ENCODE assay signal across 22 mouse cellular contexts in the genomic region with DNA sequence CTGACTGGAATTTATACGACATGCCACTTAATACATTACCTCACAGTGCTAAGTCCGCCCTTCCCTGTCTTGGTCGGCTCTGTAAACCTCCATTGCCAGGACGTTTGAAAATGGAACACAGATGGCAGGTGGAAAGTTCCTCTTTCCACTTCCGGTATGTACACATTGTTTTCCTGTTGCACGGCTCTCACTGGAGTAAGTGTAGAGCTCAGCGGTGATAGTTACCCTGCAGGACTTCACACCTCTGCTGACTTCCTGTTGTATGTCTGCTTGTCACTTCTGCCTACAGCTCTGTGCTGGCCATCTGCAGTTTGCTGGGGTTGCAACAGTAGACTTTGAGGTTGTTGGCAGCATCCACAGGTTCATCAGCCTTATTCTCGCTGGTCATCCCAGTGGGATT. TPM values are rescaled to one million over a fixed set of nuclear protein-coding genes. Genes with fewer than 3 reads are reported as not detected.
DNase-seq lines count a peak whose midpoint lies in the region; ATAC-seq and TF ChIP-seq lines count a peak whose summit lies in the region.
"Had no signal": no experiment of that assay in that cellular context is flagged by ENCODE, and none has a peak within 500 bp of the region (broad histone marks: within the 10 kb centered on the region; RNA-seq: fewer than 3 reads in every experiment).

No protein-coding gene starts in this region.

- H3K4me1 ChIP-seq in MEL (ENCODE audit: control insufficient read depth in 1 of 2, insufficient read depth in 2 of 2, low read length in 2 of 2) = peaks cover 16 to 20% of the 10 kb centered on the region in 2 experiments
- no peaks in the 10 kb centered on the region for H3K4me1 ChIP-seq in thymus, adult 2 months (replicated peaks; ENCODE audit: control insufficient read depth, insufficient read depth, low read length)
- peaks cover 6% of the 10 kb centered on the region; the same call in 1 of the 2 replicates for H3K4me1 ChIP-seq in heart, embryonic 11.5 days (ENCODE audit: control insufficient read depth, insufficient read depth, low read length)
- H3K4me1 ChIP-seq in forebrain, embryonic 11.5 days (replicated peaks; ENCODE audit: control insufficient read depth, insufficient read depth, low read length) = no peaks in the 10 kb centered on the region
- H3K4me1 ChIP-seq: embryonic facial prominence, embryonic 15.5 days; forebrain, embryonic 12.5 days; hindbrain, embryonic 13.5 days had no signal

- no peak overlapping the region for H3K4me3 ChIP-seq in MEL (ENCODE audit: control insufficient read depth in 1 of 2, insufficient read depth in 1 of 2, low read depth in 2 of 2, low read length in 2 of 2)
- no peak overlapping the region for H3K4me3 ChIP-seq in thymus, adult 2 months (ENCODE audit: control insufficient read depth, insufficient read depth, low read length)
- H3K4me3 ChIP-seq in heart, embryonic 11.5 days (ENCODE audit: low read depth, low read length) = no peak overlapping the region
- no peak overlapping the region for H3K4me3 ChIP-seq in forebrain, embryonic 11.5 days (ENCODE audit: low read depth, low read length)
- H3K4me3 ChIP-seq: embryonic facial prominence, embryonic 15.5 days; erythroblast, embryonic 14.5 days; forebrain, embryonic 12.5 days; heart, embryonic 13.5 days; hindbrain, embryonic 13.5 days had no signal

- H3K9me3 ChIP-seq in MEL (replicated peaks; ENCODE audit: insufficient read depth, low read length) = no peaks in the 10 kb centered on the region
- H3K9me3 ChIP-seq in heart, embryonic 11.5 days (replicated peaks; ENCODE audit: control insufficient read depth, low read length) = no peaks in the 10 kb centered on the region
- no peaks in the 10 kb centered on the region for H3K9me3 ChIP-seq in forebrain, embryonic 11.5 days (ENCODE audit: control insufficient read depth, low read length)
- H3K9me3 ChIP-seq: embryonic facial prominence, embryonic 15.5 days; forebrain, embryonic 12.5 days; heart, embryonic 13.5 days; hindbrain, embryonic 13.5 days had no signal

- TF ChIP-seq EP300 in MEL (IDR thresholded peaks at IDR 0.05; ENCODE audit: low read depth in 1 of 2, low read length in 2 of 2) = no peak

- no peak for TF ChIP-seq POLR2A in MEL (IDR thresholded peaks at IDR 0.05; ENCODE audit: control insufficient read depth in 1 of 2, insufficient read depth in 1 of 2, low read depth in 1 of 2, low read length in 2 of 2, poor library complexity in 1 of 2)
- no peak for TF ChIP-seq POLR2A in thymus, adult 2 months (IDR thresholded peaks at IDR 0.05; ENCODE audit: control insufficient read depth, extremely low read depth, insufficient read depth, low read length, poor library complexity)

- no peaks in the 10 kb centered on the region for H3K79me2 ChIP-seq in MEL (ENCODE audit: control insufficient read depth, insufficient read depth, low read length, poor library complexity)

- H3K27me3 ChIP-seq in MEL (ENCODE audit: control insufficient read depth in 1 of 2, insufficient read depth in 2 of 2, low read length in 2 of 2) = no peaks in the 10 kb centered on the region
- H3K27me3 ChIP-seq in thymus, adult 2 months (ENCODE audit: control insufficient read depth, insufficient read depth, low read length) = no peaks in the 10 kb centered on the region
- H3K27me3 ChIP-seq in heart, embryonic 11.5 days (ENCODE audit: control insufficient read depth, insufficient read depth, low read length) = no peaks in the 10 kb centered on the region
- H3K27me3 ChIP-seq in forebrain, embryonic 11.5 days (ENCODE audit: control insufficient read depth, insufficient read depth, low read length) = no peaks in the 10 kb centered on the region
- H3K27me3 ChIP-seq: embryonic facial prominence, embryonic 15.5 days; forebrain, embryonic 12.5 days; heart, embryonic 13.5 days; hindbrain, embryonic 13.5 days; Patski had no signal

- no peak for TF ChIP-seq CTCF in MEL (IDR thresholded peaks at IDR 0.05 in 2 of 3, conservative IDR thresholded peaks at IDR 0.05 in 1 of 3; ENCODE audit: control insufficient read depth in 1 of 3, insufficient read depth in 1 of 3, low read depth in 2 of 3, low read length in 3 of 3, poor library complexity in 1 of 3, severe bottlenecking in 1 of 3)
- TF ChIP-seq CTCF in thymus, adult 2 months (IDR thresholded peaks at IDR 0.05; ENCODE audit: borderline replicate concordance, control insufficient read depth, extremely low read depth, insufficient read depth, low read length, poor library complexity) = no peak

- H3K9ac ChIP-seq in MEL (ENCODE audit: control insufficient read depth, low read depth, low read length, poor library complexity, severe bottlenecking) = no peak overlapping the region
- H3K9ac ChIP-seq in heart, embryonic 11.5 days (ENCODE audit: low read depth, low read length) = no peak overlapping the region
- H3K9ac ChIP-seq in forebrain, embryonic 11.5 days (ENCODE audit: low read length) = no peak overlapping the region
- H3K9ac ChIP-seq: embryonic facial prominence, embryonic 15.5 days; forebrain, embryonic 12.5 days; heart, embryonic 13.5 days; hindbrain, embryonic 13.5 days had no signal

- peak; percentile 59 for ATAC-seq in common myeloid progenitor, adult 5-6 weeks (replicated peaks; ENCODE audit: low read depth, poor library complexity, severe bottlenecking)
- peak; percentile 60 for ATAC-seq in megakaryocyte, adult 5-6 weeks (ENCODE audit: poor library complexity, severe bottlenecking)
- ATAC-seq in heart, embryonic 11.5 days (replicated peaks; ENCODE audit: insufficient number of reproducible peaks, low FRiP score, low TSS enrichment) = no peak
- ATAC-seq in forebrain, embryonic 11.5 days (replicated peaks; ENCODE audit: low FRiP score) = no peak
- ATAC-seq: activated CD4-positive, CD25-positive, alpha-beta regulatory T cell, adult 4 months; forebrain, embryonic 16.5 days; hindbrain, postnatal 0 days; Patski had no signal

- TF ChIP-seq RAD21 in MEL (IDR thresholded peaks at IDR 0.05; ENCODE audit: low read depth, low read length) = no peak

- H3K27ac ChIP-seq in MEL (ENCODE audit: control insufficient read depth, low read depth, low read length) = no peak overlapping the region
- no peak overlapping the region for H3K27ac ChIP-seq in thymus, adult 2 months (ENCODE audit: control insufficient read depth, insufficient read depth, low read length)
- H3K27ac ChIP-seq in heart, embryonic 11.5 days (ENCODE audit: low read depth, low read length) = no peak overlapping the region
- H3K27ac ChIP-seq in forebrain, embryonic 11.5 days (ENCODE audit: low read depth, low read length) = no peak overlapping the region
- H3K27ac ChIP-seq: embryonic facial prominence, embryonic 15.5 days; forebrain, embryonic 12.5 days; heart, embryonic 13.5 days; hindbrain, embryonic 13.5 days; hindbrain, postnatal 0 days had no signal

- peak; percentile 19 for DNase-seq in MEL (ENCODE audit: low read depth, low spot score)
- no peak for DNase-seq in thymus, adult 2 months
- DNase-seq in forebrain, embryonic 11.5 days (ENCODE audit: low spot score) = no peak
- DNase-seq: adrenal gland, adult 2 months; adrenal gland, postnatal 25 days; cerebellum, adult 18-20 months; cerebellum, adult 9-11 months; embryo, embryonic 11 days; gastrocnemius, postnatal 14 days; heart, postnatal 4 days had no signal

- 66% methylated on average over 8 of the region's 8 CpGs for WGBS in thymus, adult 2 months
- 69% methylated on average over 8 of the region's 8 CpGs for WGBS in heart, embryonic 11.5 days (ENCODE audit: insufficient replicate concordance)
- WGBS in forebrain, embryonic 11.5 days = 87% methylated on average over 8 of the region's 8 CpGs

- no peak overlapping the region for H3K4me2 ChIP-seq in heart, embryonic 11.5 days
- H3K4me2 ChIP-seq in forebrain, embryonic 11.5 days (ENCODE audit: low read depth, low read length, severe bottlenecking) = no peak overlapping the region
- H3K4me2 ChIP-seq: embryonic facial prominence, embryonic 15.5 days; forebrain, embryonic 12.5 days; heart, embryonic 13.5 days; hindbrain, embryonic 13.5 days had no signal

- H3K36me3 ChIP-seq in MEL (ENCODE audit: control insufficient read depth in 1 of 2, insufficient read depth in 2 of 2, low read length in 2 of 2) = peaks cover 0 to 18% of the 10 kb centered on the region in 2 experiments; a peak in 2 of 4 replicates
- H3K36me3 ChIP-seq in thymus, adult 2 months (ENCODE audit: control insufficient read depth, insufficient read depth, low read length) = no peaks in the 10 kb centered on the region
- no peaks in the 10 kb centered on the region for H3K36me3 ChIP-seq in heart, embryonic 11.5 days (ENCODE audit: control insufficient read depth, insufficient read depth, low read length)
- H3K36me3 ChIP-seq in forebrain, embryonic 11.5 days (ENCODE audit: control insufficient read depth, insufficient read depth, low read length) = no peaks in the 10 kb centered on the region
- H3K36me3 ChIP-seq: embryonic facial prominence, embryonic 15.5 days; forebrain, embryonic 12.5 days; heart, embryonic 13.5 days; hindbrain, embryonic 13.5 days had no signal

TF ChIP-seq in MEL, 35 proteins besides CTCF, POLR2A, EP300 and RAD21:
- no peak for TF ChIP-seq POLR2AphosphoS2 (IDR thresholded peaks at IDR 0.05; ENCODE audit: low read length)
- no peak for TF ChIP-seq HCFC1 (IDR thresholded peaks at IDR 0.05; ENCODE audit: low read depth, low read length)

RNA-seq across cellular contexts. Expression of a gene that starts 57.4 kb away (rescaled TPM):
- total RNA-seq in MEL (2012; rRNA removed) = 0.16 and 1.0 TPM in 2 replicates
- polyA plus RNA-seq in MEL (2012; ENCODE audit: insufficient read depth in 1 of 2, insufficient read length in 2 of 2, low read depth in 1 of 2, low replicate concordance in 2 of 2, missing spikeins in 1 of 2) = under 1 TPM in 1 of 2 experiments, not detected in 1; 0.42 TPM
- 1.2 TPM in 1 of 2 replicates, not detected in the other for total RNA-seq in common myeloid progenitor, adult 5-6 weeks (2017)
- total RNA-seq in megakaryocyte, adult 5-6 weeks (2015) = not detected in 2 replicates
- not detected in 2 replicates for total RNA-seq in megakaryocyte, adult 5-6 weeks (2017)
- 0.50 and 0.66 TPM in 2 replicates for polyA plus RNA-seq in thymus, adult 2 months (2012; rRNA removed)
- polyA plus RNA-seq in heart, embryonic 11.5 days (2014; fragmentation: Nextera tagmentation; extraction: Ambion mirVana) = 1.6 and 1.9 TPM in 2 replicates
- polyA plus RNA-seq in forebrain, embryonic 11.5 days (2014; fragmentation: Nextera tagmentation; extraction: Ambion mirVana) = 1.4 and 1.9 TPM in 2 replicates
- polyA plus RNA-seq: activated CD4-positive, CD25-positive, alpha-beta regulatory T cell, adult 4 months; erythroblast, embryonic 14.5 days; Patski had no signal

RNA-seq across cellular contexts. Expression of a gene that starts 58.1 kb away (rescaled TPM):
- total RNA-seq in MEL (2012; rRNA removed) = 2.6 and 2.8 TPM in 2 replicates
- 10 to 100 TPM in 1 of 2 experiments, 1 to 10 TPM in 1; 2.4 to 54.1 TPM for polyA plus RNA-seq in MEL (2012; ENCODE audit: insufficient read depth in 1 of 2, insufficient read length in 2 of 2, low read depth in 1 of 2, low replicate concordance in 2 of 2, missing spikeins in 1 of 2)
- 2.7 and 4.3 TPM in 2 replicates for total RNA-seq in common myeloid progenitor, adult 5-6 weeks (2017)
- 0.49 and 1.1 TPM in 2 replicates for total RNA-seq in megakaryocyte, adult 5-6 weeks (2015)
- total RNA-seq in megakaryocyte, adult 5-6 weeks (2017) = 0.81 TPM in 1 of 2 replicates, not detected in the other
- 0.53 and 0.70 TPM in 2 replicates for polyA plus RNA-seq in thymus, adult 2 months (2012; rRNA removed)
- 10.6 and 11.6 TPM in 2 replicates for polyA plus RNA-seq in heart, embryonic 11.5 days (2014; fragmentation: Nextera tagmentation; extraction: Ambion mirVana)
- 8.2 and 8.7 TPM in 2 replicates for polyA plus RNA-seq in forebrain, embryonic 11.5 days (2014; fragmentation: Nextera tagmentation; extraction: Ambion mirVana)
- polyA plus RNA-seq: erythroblast, embryonic 14.5 days had no signal

Comparison
In these comparisons a context has a peak if more than half of its experiments do, and no peak if none do; other contexts are left out.
1. ATAC-seq: peak in common myeloid progenitor, adult 5-6 weeks (single experiment) and megakaryocyte, adult 5-6 weeks (single experiment); none in heart, embryonic 11.5 days (single experiment) and forebrain, embryonic 11.5 days (single experiment).